Mouse (Mus musculus): ENCODE measurements around the gene Tbc1d22b. TPM values are rescaled to one million over a fixed set of nuclear protein-coding genes. Genes with fewer than 3 reads are reported as not detected.

Tbc1d22b gene
- polyA plus RNA-seq, 1 experiment from 2014 or later: 16.3 TPM

DNA sequence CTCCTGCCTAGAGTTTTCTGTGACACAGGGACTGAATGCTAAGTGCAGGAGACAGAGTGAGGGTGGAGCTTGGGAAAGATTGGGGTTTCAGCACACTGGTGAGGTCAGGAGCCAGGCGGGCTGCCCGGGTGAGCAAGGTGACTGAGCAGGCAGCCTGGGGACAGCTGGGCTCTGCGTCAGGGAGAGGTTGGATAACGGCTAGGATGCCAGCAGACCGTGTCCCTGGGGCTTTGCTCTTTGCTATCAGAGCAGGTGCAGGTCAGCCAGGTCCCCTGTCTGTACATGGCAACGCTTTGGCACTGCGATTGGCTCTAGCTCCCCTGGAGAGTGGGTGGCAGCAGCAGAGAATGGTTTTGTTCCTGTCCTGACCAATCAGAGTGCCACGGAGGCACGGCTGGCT is 77.7 kb downstream of the Tbc1d22b start:
- ATAC-seq (ENCODE audit: insufficient number of reproducible peaks, insufficient read depth, low FRiP score, low TSS enrichment, low read depth): no peak

DNA sequence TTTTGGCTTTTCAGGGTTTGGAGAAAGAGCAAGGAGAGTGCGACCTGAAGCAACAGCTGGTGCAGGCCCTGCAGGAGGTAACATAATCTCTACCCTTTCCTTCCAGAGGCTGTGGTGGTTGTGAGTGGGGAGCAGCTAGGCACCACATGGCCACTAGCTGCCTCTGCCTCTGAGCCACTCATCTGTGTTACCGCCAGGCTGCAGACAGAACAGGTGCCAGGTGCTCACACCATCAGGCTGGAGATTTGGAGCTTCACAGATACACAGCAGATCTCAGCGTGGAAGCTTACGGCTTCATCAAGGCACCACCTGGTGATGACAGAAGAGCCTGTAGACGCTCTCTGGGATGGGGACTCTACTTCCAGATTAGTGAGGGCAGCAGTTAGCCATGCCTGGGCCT is 79.4 kb downstream of the Tbc1d22b start:
- no peak overlapping the region for H3K27ac ChIP-seq
- H3K36me3 ChIP-seq: peaks cover 98% of the 10 kb centered on the region
- ATAC-seq (ENCODE audit: insufficient number of reproducible peaks, insufficient read depth, low FRiP score, low TSS enrichment, low read depth): no peak
- H3K9me3 ChIP-seq: no peaks in the 10 kb centered on the region
- H3K4me2 ChIP-seq: no peak overlapping the region
- no peaks in the 10 kb centered on the region for H3K4me1 ChIP-seq (replicated peaks)
- 80% methylated on average over 5 of the region's 5 CpGs for WGBS
- H3K9ac ChIP-seq (replicated peaks): 0 out of 2 replicates have a peak overlapping the region, but pooled peaks have one; percentile 27
- H3K4me3 ChIP-seq (replicated peaks): no peak overlapping the region
- H3K27me3 ChIP-seq: no peaks in the 10 kb centered on the region

More for the DNA sequence above, 77.7 kb downstream of the Tbc1d22b start:
- Histone ChIP-seq H3K36me3 (peaks cover 99% of the 10 kb centered on the region), H3K9me3 (no peaks in the 10 kb centered on the region), H3K4me2 (no peak overlapping the region), H3K9ac (replicated peaks) (no peak overlapping the region), H3K27me3 (no peaks in the 10 kb centered on the region), H3K4me1 (replicated peaks) (no peaks in the 10 kb centered on the region), H3K4me3 (replicated peaks) (no peak overlapping the region), H3K27ac (no peak overlapping the region)
- 87% methylated on average over 9 of the region's 9 CpGs for WGBS

- ATAC-seq (ENCODE audit: insufficient number of reproducible peaks, insufficient read depth, low FRiP score, low TSS enrichment, low read depth): no peak
- no peak overlapping the region for H3K27ac ChIP-seq
- H3K9ac ChIP-seq (replicated peaks): no peak overlapping the region
- peaks cover 98% of the 10 kb centered on the region for H3K36me3 ChIP-seq
- H3K4me1 ChIP-seq (replicated peaks): no peaks in the 10 kb centered on the region
- no peaks in the 10 kb centered on the region for H3K27me3 ChIP-seq
- H3K9me3 ChIP-seq: no peaks in the 10 kb centered on the region
- no peak overlapping the region for H3K4me3 ChIP-seq (replicated peaks)
- no peak overlapping the region for H3K4me2 ChIP-seq
- WGBS: 85% methylated on average over 5 of the region's 5 CpGs
Observed at GRCm38 (mm10) chr17:29629620-29630019, 80.0 kb downstream of the Tbc1d22b start.

GRCm38 (mm10) chr17:29632312-29632711 is 82.7 kb downstream of the Tbc1d22b start:
- no peaks in the 10 kb centered on the region for H3K27me3 ChIP-seq
- H3K36me3 ChIP-seq: peaks cover 97% of the 10 kb centered on the region

GRCm38 (mm10) chr17:29635492-29635891 is 85.9 kb downstream of the Tbc1d22b start:
- Histone ChIP-seq H3K9me3 (no peaks in the 10 kb centered on the region), H3K36me3 (peaks cover 95% of the 10 kb centered on the region), H3K4me1 (replicated peaks) (no peaks in the 10 kb centered on the region), H3K27ac (no peak overlapping the region), H3K27me3 (no peaks in the 10 kb centered on the region), H3K4me3 (replicated peaks) (no peak overlapping the region), H3K9ac (replicated peaks) (no peak overlapping the region), H3K4me2 (no peak overlapping the region)
- ATAC-seq (ENCODE audit: insufficient number of reproducible peaks, insufficient read depth, low FRiP score, low TSS enrichment, low read depth): no peak
- 93% methylated on average over 8 of the region's 8 CpGs for WGBS

More at GRCm38 (mm10) chr17:29632312-29632711, 82.7 kb downstream of the Tbc1d22b start:
- Histone ChIP-seq H3K4me1 (replicated peaks) (no peaks in the 10 kb centered on the region), H3K4me2 (no peak overlapping the region), H3K27ac (no peak overlapping the region), H3K9me3 (no peaks in the 10 kb centered on the region), H3K9ac (replicated peaks) (no peak overlapping the region), H3K4me3 (replicated peaks) (no peak overlapping the region)
- ATAC-seq (ENCODE audit: insufficient number of reproducible peaks, insufficient read depth, low FRiP score, low TSS enrichment, low read depth): no peak
- 93% methylated on average over 11 of the region's 11 CpGs for WGBS

DNA sequence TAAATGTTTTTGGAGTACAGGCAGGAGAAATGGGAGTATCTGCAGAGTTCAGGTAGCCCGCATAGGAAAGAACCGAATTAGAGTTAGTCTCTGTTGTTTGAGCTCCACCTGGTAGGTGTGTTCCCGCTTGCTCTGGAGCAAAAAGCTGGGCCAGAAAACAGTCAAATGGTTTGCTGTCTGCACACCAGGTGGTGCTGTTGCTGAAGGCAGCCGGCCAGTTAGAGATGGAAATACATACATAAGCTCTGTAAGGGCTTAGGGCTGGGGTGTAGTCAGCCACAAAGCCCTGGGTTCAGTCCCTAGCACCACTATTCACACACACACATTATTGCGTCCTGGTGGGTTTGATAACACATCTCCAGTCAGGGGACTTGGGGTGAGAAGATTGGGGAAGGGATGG is 86.5 kb downstream of the Tbc1d22b start:
- WGBS: 70% methylated on average over 5 of the region's 5 CpGs
- Histone ChIP-seq H3K27ac (no peak overlapping the region), H3K27me3 (no peaks in the 10 kb centered on the region), H3K9me3 (no peaks in the 10 kb centered on the region), H3K4me2 (no peak overlapping the region), H3K36me3 (peaks cover 95% of the 10 kb centered on the region), H3K4me3 (replicated peaks) (no peak overlapping the region), H3K4me1 (replicated peaks) (no peaks in the 10 kb centered on the region), H3K9ac (replicated peaks) (no peak overlapping the region)
- no peak for ATAC-seq (ENCODE audit: insufficient number of reproducible peaks, insufficient read depth, low FRiP score, low TSS enrichment, low read depth)

DNA sequence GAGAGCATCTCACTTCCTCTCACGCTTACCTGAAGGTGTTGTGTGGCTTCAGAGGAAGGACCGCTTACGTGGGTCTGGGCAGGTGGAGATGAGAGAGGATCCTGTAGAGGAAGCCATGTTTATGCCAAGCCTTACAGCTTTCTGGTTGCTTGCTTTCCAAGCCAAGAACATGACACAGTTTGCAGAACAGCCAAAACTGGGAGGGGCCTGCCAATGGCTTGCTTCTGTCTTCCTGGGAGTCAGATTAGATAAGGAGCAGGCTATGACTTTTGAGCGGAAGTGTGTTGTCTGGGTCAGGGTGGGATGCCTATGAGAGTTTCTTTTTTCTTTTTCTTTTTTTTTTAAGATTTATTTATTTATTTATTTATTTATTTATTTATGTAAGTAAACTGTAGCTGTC is 87.8 kb downstream of the Tbc1d22b start:
- no peak overlapping the region for H3K4me2 ChIP-seq
- H3K27ac ChIP-seq: no peak overlapping the region
- WGBS: 98% methylated on average over 4 of the region's 4 CpGs
- H3K36me3 ChIP-seq: peaks cover 96% of the 10 kb centered on the region
- no peaks in the 10 kb centered on the region for H3K9me3 ChIP-seq
- H3K27me3 ChIP-seq: no peaks in the 10 kb centered on the region
- H3K9ac ChIP-seq (replicated peaks): no peak overlapping the region
- H3K4me1 ChIP-seq (replicated peaks): no peaks in the 10 kb centered on the region
- no peak overlapping the region for H3K4me3 ChIP-seq (replicated peaks)
- ATAC-seq (ENCODE audit: insufficient number of reproducible peaks, insufficient read depth, low FRiP score, low TSS enrichment, low read depth): no peak

GRCm38 (mm10) chr17:29637895-29638294 is 88.3 kb downstream of the Tbc1d22b start:
- Histone ChIP-seq H3K4me1 (replicated peaks) (no peaks in the 10 kb centered on the region), H3K27ac (no peak overlapping the region), H3K4me3 (replicated peaks) (no peak overlapping the region), H3K36me3 (peaks cover 98% of the 10 kb centered on the region), H3K9me3 (no peaks in the 10 kb centered on the region), H3K4me2 (no peak overlapping the region), H3K27me3 (no peaks in the 10 kb centered on the region), H3K9ac (replicated peaks) (no peak overlapping the region)
- WGBS: 83% methylated on average over 8 of the region's 8 CpGs
- ATAC-seq (ENCODE audit: insufficient number of reproducible peaks, insufficient read depth, low FRiP score, low TSS enrichment, low read depth): no peak

GRCm38 (mm10) chr17:29640971-29641370 is 91.4 kb downstream of the Tbc1d22b start:
- H3K4me2 ChIP-seq: no peak overlapping the region
- peaks cover 74% of the 10 kb centered on the region for H3K36me3 ChIP-seq
- H3K4me3 ChIP-seq (replicated peaks): no peak overlapping the region
- H3K27ac ChIP-seq: no peak overlapping the region
- no peak overlapping the region for H3K9ac ChIP-seq (replicated peaks)
- H3K4me1 ChIP-seq (replicated peaks): no peaks in the 10 kb centered on the region
- WGBS: 94% methylated on average over 11 of the region's 11 CpGs
- H3K27me3 ChIP-seq: no peaks in the 10 kb centered on the region
- ATAC-seq (ENCODE audit: insufficient number of reproducible peaks, insufficient read depth, low FRiP score, low TSS enrichment, low read depth): no peak
- no peaks in the 10 kb centered on the region for H3K9me3 ChIP-seq

GRCm38 (mm10) chr17:29642219-29642618 is 92.6 kb downstream of the Tbc1d22b start:
- no peak overlapping the region for H3K4me3 ChIP-seq (replicated peaks)
- WGBS: 83% methylated on average over 3 of the region's 3 CpGs
- ATAC-seq (ENCODE audit: insufficient number of reproducible peaks, insufficient read depth, low FRiP score, low TSS enrichment, low read depth): no peak
- no peaks in the 10 kb centered on the region for H3K27me3 ChIP-seq
- H3K27ac ChIP-seq: no peak overlapping the region
- no peaks in the 10 kb centered on the region for H3K9me3 ChIP-seq
- peaks cover 69% of the 10 kb centered on the region for H3K36me3 ChIP-seq
- H3K9ac ChIP-seq (replicated peaks): no peak overlapping the region
- H3K4me1 ChIP-seq (replicated peaks): no peaks in the 10 kb centered on the region
- H3K4me2 ChIP-seq: no peak overlapping the region

All from limb, embryonic 12.5 days (tissue).